Mouse (Mus musculus) megakaryocyte, embryonic 14.5 days (primary cell): ENCODE results near the gene Psap.

Experiments
- FLI1 ChIP-seq: IDR thresholded peaks from 2 replicates; pipeline ENCODE4 v1.6.1; 2012; ENCODE audit warnings: low read length, inconsistent platforms, mixed read lengths
- GATA1 ChIP-seq: IDR thresholded peaks from 3 replicates; pipeline ENCODE4 v1.6.1; 2012; ENCODE audit warnings: mixed read lengths, low read length, inconsistent platforms, borderline replicate concordance

DNA sequence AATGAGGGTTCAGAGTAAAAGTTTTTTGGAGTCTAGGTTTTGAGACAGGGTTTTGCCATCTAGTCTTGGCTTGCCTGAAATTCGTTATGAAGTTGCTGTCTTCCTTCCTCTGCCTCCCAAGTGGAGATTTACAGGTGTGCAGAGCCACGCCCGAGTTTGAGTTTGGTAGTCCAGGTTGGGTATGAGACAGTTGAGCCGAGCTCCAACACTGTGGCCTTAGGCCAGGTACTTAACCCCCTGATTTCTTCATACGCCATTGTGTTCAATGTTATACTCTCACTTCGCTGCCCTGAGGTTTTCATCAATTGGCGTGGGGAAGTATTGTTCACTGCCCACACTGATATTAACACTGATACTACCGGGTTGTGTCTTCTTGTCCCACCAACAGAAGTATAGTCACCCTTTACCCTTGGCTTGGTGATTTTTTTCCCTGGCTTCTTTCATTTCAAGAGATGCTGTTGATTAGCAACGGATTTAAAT is 4.2 kb downstream of the Psap start:
- no peak for TF ChIP-seq FLI1
- no peak for TF ChIP-seq GATA1
